Mouse (Mus musculus) G1E (cell line): Measurements from ENCODE around the gene Fbxw11.

ENCODE experiments used
- CTCF ChIP-seq: IDR thresholded peaks from 2 replicates; pipeline ENCODE4 v1.5.1; 2012; ENCODE audit warnings: low read depth, low read length, inconsistent platforms, mixed read lengths
- GATA1 ChIP-seq: IDR thresholded peaks from 2 replicates; pipeline ENCODE4 v1.6.1; 2012; ENCODE audit warnings: borderline replicate concordance, low read length, inconsistent platforms, mixed read lengths
- POLR2AphosphoS5 ChIP-seq: IDR thresholded peaks from 2 replicates; pipeline ENCODE4 v1.6.1; 2012; ENCODE audit warnings: low read depth, low read length, inconsistent platforms; ENCODE audit not compliant: insufficient replicate concordance
- TAL1 ChIP-seq: conservative IDR thresholded peaks from 2 replicates; pipeline ENCODE4 v1.6.1; 2012; ENCODE audit warnings: low read depth, low read length, inconsistent platforms, mixed read lengths

DNA sequence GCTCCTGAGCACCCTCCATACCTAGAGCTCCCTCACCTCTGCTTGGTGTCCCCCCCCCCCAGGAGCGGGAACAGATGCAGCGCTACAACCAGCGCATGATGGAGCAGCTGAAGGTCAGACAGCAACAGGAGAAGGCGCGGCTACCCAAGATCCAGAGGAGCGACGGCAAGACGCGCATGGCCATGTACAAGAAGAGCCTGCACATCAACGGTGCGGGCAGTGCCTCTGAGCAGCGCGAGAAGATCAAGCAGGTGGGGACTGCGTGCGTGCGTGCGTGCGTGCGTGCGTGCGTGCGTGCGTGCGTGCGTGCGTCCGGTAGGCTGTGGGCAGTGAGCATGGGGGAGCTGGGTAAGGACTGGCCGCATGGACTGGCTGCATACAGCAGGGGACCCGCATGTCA lies 28.1 kb upstream of the Fbxw11 start:
- TF ChIP-seq TAL1 (no peak), CTCF (no peak), POLR2AphosphoS5 (no peak), GATA1 (no peak)
